In genomic region chr10:85185639-85186498, GRCm38 (mm10) we compare ENCODE assay signal across 8 mouse cellular contexts. TPM values are rescaled to one million over a fixed set of nuclear protein-coding genes. Genes with fewer than 3 reads are reported as not detected.
A peak's percentile ranks its signal among the peaks of the same experiment; 100 is the strongest.
DNase-seq lines count a peak whose midpoint lies in the region; ATAC-seq lines count a peak whose summit lies in the region.

No protein-coding gene starts in this region.

- H3K9ac ChIP-seq in kidney, embryonic 14.5 days (ENCODE audit: low read depth, low read length), result peak overlapping the region; percentile 82

- intact Hi-C loops in left cerebral cortex, postnatal 4 days (cut with DNase I), result no loop called here

- peak overlapping the region; percentile 78 for H3K4me3 ChIP-seq in heart, embryonic 10.5 days
- H3K4me3 ChIP-seq in kidney, embryonic 14.5 days (ENCODE audit: low read length), result peak overlapping the region; percentile 87

- H3K36me3 ChIP-seq in heart, embryonic 10.5 days, result no peaks in the 10 kb centered on the region
- no peaks in the 10 kb centered on the region for H3K36me3 ChIP-seq in kidney, embryonic 14.5 days (ENCODE audit: control insufficient read depth, insufficient read depth, low read length)

- peak; percentile 36 for DNase-seq in left cerebral cortex, postnatal 4 days
- no peak for DNase-seq in left cerebral cortex, adult 8-10 months (ENCODE audit: low spot score in 2 of 2)
- peak; percentile 69 for DNase-seq in cerebellum, adult 9-10 months
- DNase-seq in heart, embryonic 10.5 days (ENCODE audit: low spot score), result no peak
- DNase-seq in lung, postnatal 4 days, result peak; percentile 26 to 30
- peak; percentile 14 to 38 for DNase-seq in thymus, postnatal 36 days
- no peak for DNase-seq in adrenal gland, postnatal 14 days

- peaks cover 14% of the 10 kb centered on the region for H3K4me1 ChIP-seq in heart, embryonic 10.5 days
- H3K4me1 ChIP-seq in kidney, embryonic 14.5 days (ENCODE audit: control insufficient read depth, insufficient read depth, low read length), result peaks cover 14% of the 10 kb centered on the region

- H3K4me2 ChIP-seq in kidney, embryonic 14.5 days (replicated peaks; ENCODE audit: low read depth, low read length), result peak overlapping the region; percentile 93

- peak overlapping the region; percentile 97 for H3K27ac ChIP-seq in heart, embryonic 10.5 days
- H3K27ac ChIP-seq in kidney, embryonic 14.5 days (ENCODE audit: low read depth, low read length), result peak overlapping the region; percentile 85; the same call in 1 of the 2 replicates

- WGBS in heart, embryonic 10.5 days, result 33% methylated on average over 14 of the region's 14 CpGs
- 29% methylated on average over 14 of the region's 14 CpGs for WGBS in kidney, embryonic 14.5 days

- H3K9me3 ChIP-seq in heart, embryonic 10.5 days, result no peaks in the 10 kb centered on the region
- no peaks in the 10 kb centered on the region for H3K9me3 ChIP-seq in kidney, embryonic 14.5 days (ENCODE audit: control insufficient read depth, low read length)

- ATAC-seq in kidney, embryonic 14.5 days (ENCODE audit: low FRiP score, low TSS enrichment), result no peak

- no peaks in the 10 kb centered on the region for H3K27me3 ChIP-seq in heart, embryonic 10.5 days (ENCODE audit: insufficient read depth, poor library complexity, severe bottlenecking)
- no peaks in the 10 kb centered on the region for H3K27me3 ChIP-seq in kidney, embryonic 14.5 days (ENCODE audit: control insufficient read depth, insufficient read depth, low read length)

RNA-seq across cellular contexts. Expression of gene Cry1, which starts 1.0 kb away (rescaled TPM):
- total RNA-seq in left cerebral cortex, postnatal 4 days (2021), result 10 to 100 TPM; 23.9 to 26.6 TPM
- 10 to 100 TPM; 15.6 to 24.6 (median 19.7) TPM for total RNA-seq in left cerebral cortex, adult 8-10 months (2022)
- polyA plus RNA-seq in heart, embryonic 10.5 days (2016; fragmentation: Nextera tagmentation; extraction: Ambion mirVana), result 18.6 and 21.1 TPM in 2 replicates
- polyA plus RNA-seq in kidney, embryonic 14.5 days (2014; fragmentation: Nextera tagmentation; extraction: Ambion mirVana), result 17.2 and 33.2 TPM in 2 replicates
- total RNA-seq in adrenal gland, postnatal 14 days (2021), result 17.4 and 23.4 TPM in 2 replicates

RNA-seq across cellular contexts. Expression of gene Mterf2, which starts 58.0 kb away (rescaled TPM):
- total RNA-seq in left cerebral cortex, postnatal 4 days (2021), result 10 to 100 TPM; 12.6 to 12.8 TPM
- 10 to 100 TPM; 15.9 to 24.4 (median 18.8) TPM for total RNA-seq in left cerebral cortex, adult 8-10 months (2022)
- polyA plus RNA-seq in heart, embryonic 10.5 days (2016; fragmentation: Nextera tagmentation; extraction: Ambion mirVana), result 15.0 and 17.0 TPM in 2 replicates
- polyA plus RNA-seq in kidney, embryonic 14.5 days (2014; fragmentation: Nextera tagmentation; extraction: Ambion mirVana), result 17.9 and 19.9 TPM in 2 replicates
- 8.3 and 9.1 TPM in 2 replicates for total RNA-seq in adrenal gland, postnatal 14 days (2021)

Comparison
In these comparisons a context has a peak if more than half of its experiments do, and no peak if none do; other contexts are left out.
1. DNase-seq: peak in left cerebral cortex, postnatal 4 days (single experiment), cerebellum, adult 9-10 months (single experiment), lung, postnatal 4 days (2 of 2) and thymus, postnatal 36 days (2 of 2); none in left cerebral cortex, adult 8-10 months (0 of 2), heart, embryonic 10.5 days (single experiment) and adrenal gland, postnatal 14 days (single experiment).